Mouse (Mus musculus): ENCODE results near the gene Zfp74. TPM values are rescaled to one million over a fixed set of nuclear protein-coding genes. Genes with fewer than 3 reads are reported as not detected.

Gene Zfp74
- 22.3 and 24.3 TPM in 2 replicates for polyA plus RNA-seq (2015; fragmentation: Nextera tagmentation; extraction: Ambion mirVana)

GRCm38 (mm10) chr7:29953513-29954401, at the start of gene Zfp74:
Zfp74 (minus strand) TSS chr7:29954089.
- no peaks in the 10 kb centered on the region for H3K36me3 ChIP-seq (ENCODE audit: control insufficient read depth, insufficient read depth)
- no peaks in the 10 kb centered on the region for H3K27me3 ChIP-seq (replicated peaks; ENCODE audit: control insufficient read depth, insufficient read depth, low read length)
- peak; percentile 94 for ATAC-seq
- peak within 1 kb of the TSS; percentile 81 for H3K4me2 ChIP-seq (ENCODE audit: low read length)
- peak within 1 kb of the TSS; percentile 95 for H3K27ac ChIP-seq (ENCODE audit: low read length)
- WGBS = 1% methylated on average over 52 of the region's 52 CpGs
- H3K4me3 ChIP-seq (replicated peaks; ENCODE audit: low read length) = peak within 1 kb of the TSS; percentile 70
- peaks cover 7% of the 10 kb centered on the region; the same call in 1 of the 2 replicates for H3K4me1 ChIP-seq (replicated peaks; ENCODE audit: control insufficient read depth, insufficient read depth, low read length)
- peak within 1 kb of the TSS; percentile 92 for H3K9ac ChIP-seq (replicated peaks; ENCODE audit: low read depth, low read length)
- no peaks in the 10 kb centered on the region for H3K9me3 ChIP-seq (ENCODE audit: control insufficient read depth, low read length)

- peaks cover 17% of the 10 kb centered on the region for H3K36me3 ChIP-seq (ENCODE audit: control insufficient read depth, insufficient read depth)
- H3K9me3 ChIP-seq (ENCODE audit: control insufficient read depth, low read length) = no peaks in the 10 kb centered on the region; the same call in 1 of the 2 replicates
- H3K4me1 ChIP-seq (replicated peaks; ENCODE audit: control insufficient read depth, insufficient read depth, low read length) = no peaks in the 10 kb centered on the region
- WGBS = 91% methylated on average over 5 of the region's 5 CpGs
- ATAC-seq = no peak
- no peak overlapping the region for H3K4me2 ChIP-seq (ENCODE audit: low read length)
- no peak overlapping the region for H3K9ac ChIP-seq (replicated peaks; ENCODE audit: low read depth, low read length)
- no peaks in the 10 kb centered on the region for H3K27me3 ChIP-seq (replicated peaks; ENCODE audit: control insufficient read depth, insufficient read depth, low read length)
- H3K4me3 ChIP-seq (replicated peaks; ENCODE audit: low read length) = no peak overlapping the region
- H3K27ac ChIP-seq (ENCODE audit: low read length) = no peak overlapping the region
Measured at GRCm38 (mm10) chr7:30000601-30001000, 46.7 kb upstream of the Zfp74 start.

GRCm38 (mm10) chr7:29995134-29995533, 41.2 kb upstream of the Zfp74 start:
- Histone ChIP-seq H3K27ac (ENCODE audit: low read length) (no peak overlapping the region), H3K36me3 (ENCODE audit: control insufficient read depth, insufficient read depth) (peaks cover 14% of the 10 kb centered on the region), H3K27me3 (replicated peaks; ENCODE audit: control insufficient read depth, insufficient read depth, low read length) (no peaks in the 10 kb centered on the region), H3K9me3 (ENCODE audit: control insufficient read depth, low read length) (no peaks in the 10 kb centered on the region; the same call in 1 of the 2 replicates), H3K4me3 (replicated peaks; ENCODE audit: low read length) (no peak overlapping the region), H3K9ac (replicated peaks; ENCODE audit: low read depth, low read length) (no peak overlapping the region), H3K4me1 (replicated peaks; ENCODE audit: control insufficient read depth, insufficient read depth, low read length) (no peaks in the 10 kb centered on the region), H3K4me2 (ENCODE audit: low read length) (no peak overlapping the region)
- WGBS = 95% methylated on average over 8 of the region's 8 CpGs
- no peak for ATAC-seq

GRCm38 (mm10) chr7:29993340-29993739, 39.5 kb upstream of the Zfp74 start:
- no peaks in the 10 kb centered on the region for H3K4me1 ChIP-seq (replicated peaks; ENCODE audit: control insufficient read depth, insufficient read depth, low read length)

GRCm38 (mm10) chr7:29992698-29993097, 38.8 kb upstream of the Zfp74 start:
- H3K27ac ChIP-seq (ENCODE audit: low read length) = no peak overlapping the region
- ATAC-seq = no peak
- no peaks in the 10 kb centered on the region for H3K27me3 ChIP-seq (replicated peaks; ENCODE audit: control insufficient read depth, insufficient read depth, low read length)
- 98% methylated on average over 8 of the region's 8 CpGs for WGBS
- no peak overlapping the region for H3K4me3 ChIP-seq (replicated peaks; ENCODE audit: low read length)
- no peaks in the 10 kb centered on the region for H3K9me3 ChIP-seq (ENCODE audit: control insufficient read depth, low read length)
- H3K4me1 ChIP-seq (replicated peaks; ENCODE audit: control insufficient read depth, insufficient read depth, low read length) = no peaks in the 10 kb centered on the region
- H3K36me3 ChIP-seq (ENCODE audit: control insufficient read depth, insufficient read depth) = peaks cover 3% of the 10 kb centered on the region
- H3K4me2 ChIP-seq (ENCODE audit: low read length) = no peak overlapping the region
- no peak overlapping the region for H3K9ac ChIP-seq (replicated peaks; ENCODE audit: low read depth, low read length)

More at GRCm38 (mm10) chr7:29993340-29993739, 39.5 kb upstream of the Zfp74 start:
- 95% methylated on average over 9 of the region's 9 CpGs for WGBS
- H3K9ac ChIP-seq (replicated peaks; ENCODE audit: low read depth, low read length) = no peak overlapping the region
- no peak overlapping the region for H3K4me3 ChIP-seq (replicated peaks; ENCODE audit: low read length)
- no peaks in the 10 kb centered on the region for H3K9me3 ChIP-seq (ENCODE audit: control insufficient read depth, low read length)
- peaks cover 5% of the 10 kb centered on the region for H3K36me3 ChIP-seq (ENCODE audit: control insufficient read depth, insufficient read depth)
- H3K27me3 ChIP-seq (replicated peaks; ENCODE audit: control insufficient read depth, insufficient read depth, low read length) = no peaks in the 10 kb centered on the region
- H3K4me2 ChIP-seq (ENCODE audit: low read length) = no peak overlapping the region
- no peak for ATAC-seq
- no peak overlapping the region for H3K27ac ChIP-seq (ENCODE audit: low read length)

- Histone ChIP-seq H3K27me3 (replicated peaks; ENCODE audit: control insufficient read depth, insufficient read depth, low read length) (no peaks in the 10 kb centered on the region), H3K4me1 (replicated peaks; ENCODE audit: control insufficient read depth, insufficient read depth, low read length) (peaks cover 6% of the 10 kb centered on the region), H3K9me3 (ENCODE audit: control insufficient read depth, low read length) (no peaks in the 10 kb centered on the region), H3K4me2 (ENCODE audit: low read length) (no peak overlapping the region), H3K4me3 (replicated peaks; ENCODE audit: low read length) (no peak overlapping the region), H3K9ac (replicated peaks; ENCODE audit: low read depth, low read length) (no peak overlapping the region), H3K27ac (ENCODE audit: low read length) (no peak overlapping the region), H3K36me3 (ENCODE audit: control insufficient read depth, insufficient read depth) (peaks cover 3% of the 10 kb centered on the region)
- no peak for ATAC-seq
- WGBS = 90% methylated on average over 11 of the region's 11 CpGs
Measured at GRCm38 (mm10) chr7:29989031-29989430, 35.1 kb upstream of the Zfp74 start.

- 96% methylated on average over 5 of the region's 5 CpGs for WGBS
- Histone ChIP-seq H3K4me1 (replicated peaks; ENCODE audit: control insufficient read depth, insufficient read depth, low read length) (peaks cover 13% of the 10 kb centered on the region), H3K4me2 (ENCODE audit: low read length) (no peak overlapping the region), H3K27me3 (replicated peaks; ENCODE audit: control insufficient read depth, insufficient read depth, low read length) (no peaks in the 10 kb centered on the region), H3K27ac (ENCODE audit: low read length) (no peak overlapping the region), H3K36me3 (ENCODE audit: control insufficient read depth, insufficient read depth) (no peaks in the 10 kb centered on the region; the same call in 1 of the 2 replicates), H3K9me3 (ENCODE audit: control insufficient read depth, low read length) (no peaks in the 10 kb centered on the region), H3K9ac (replicated peaks; ENCODE audit: low read depth, low read length) (no peak overlapping the region), H3K4me3 (replicated peaks; ENCODE audit: low read length) (no peak overlapping the region)
- no peak for ATAC-seq
Measured at GRCm38 (mm10) chr7:29987551-29987950, 33.7 kb upstream of the Zfp74 start.

GRCm38 (mm10) chr7:29986101-29986500, 32.2 kb upstream of the Zfp74 start:
- Histone ChIP-seq H3K27me3 (replicated peaks; ENCODE audit: control insufficient read depth, insufficient read depth, low read length) (no peaks in the 10 kb centered on the region), H3K4me2 (ENCODE audit: low read length) (no peak overlapping the region), H3K36me3 (ENCODE audit: control insufficient read depth, insufficient read depth) (no peaks in the 10 kb centered on the region; the same call in 1 of the 2 replicates), H3K4me1 (replicated peaks; ENCODE audit: control insufficient read depth, insufficient read depth, low read length) (peaks cover 16% of the 10 kb centered on the region), H3K27ac (ENCODE audit: low read length) (no peak overlapping the region), H3K4me3 (replicated peaks; ENCODE audit: low read length) (no peak overlapping the region), H3K9me3 (ENCODE audit: control insufficient read depth, low read length) (no peaks in the 10 kb centered on the region), H3K9ac (replicated peaks; ENCODE audit: low read depth, low read length) (no peak overlapping the region)
- no peak for ATAC-seq
- 89% methylated on average over 8 of the region's 8 CpGs for WGBS

- H3K27me3 ChIP-seq (replicated peaks; ENCODE audit: control insufficient read depth, insufficient read depth, low read length) = no peaks in the 10 kb centered on the region
- under 1% methylated on average over 61 of the region's 62 CpGs for whole genome bisulfite sequencing
- no peaks in the 10 kb centered on the region; the same call in 1 of the 2 replicates for H3K36me3 ChIP-seq (ENCODE audit: control insufficient read depth, insufficient read depth)
- ATAC-seq = peak; percentile 94
- H3K4me3 ChIP-seq (replicated peaks; ENCODE audit: low read length) = peak within 1 kb of the TSS; percentile 95
- H3K9ac ChIP-seq (replicated peaks; ENCODE audit: low read depth, low read length) = peak within 1 kb of the TSS; percentile 90
- H3K27ac ChIP-seq (ENCODE audit: low read length) = peak within 1 kb of the TSS; percentile 86
- H3K9me3 ChIP-seq (ENCODE audit: control insufficient read depth, low read length) = no peaks in the 10 kb centered on the region
- peaks cover 16% of the 10 kb centered on the region for H3K4me1 ChIP-seq (replicated peaks; ENCODE audit: control insufficient read depth, insufficient read depth, low read length)
- H3K4me2 ChIP-seq (ENCODE audit: low read length) = peak within 1 kb of the TSS; percentile 62
Measured at GRCm38 (mm10) chr7:29983690-29984380, 29.9 kb upstream of the Zfp74 start, which contains the start of gene Zfp568. Zfp568 (plus strand) TSS chr7:29983955.

All from forebrain, embryonic 16.5 days (tissue).